In the genomic region with DNA sequence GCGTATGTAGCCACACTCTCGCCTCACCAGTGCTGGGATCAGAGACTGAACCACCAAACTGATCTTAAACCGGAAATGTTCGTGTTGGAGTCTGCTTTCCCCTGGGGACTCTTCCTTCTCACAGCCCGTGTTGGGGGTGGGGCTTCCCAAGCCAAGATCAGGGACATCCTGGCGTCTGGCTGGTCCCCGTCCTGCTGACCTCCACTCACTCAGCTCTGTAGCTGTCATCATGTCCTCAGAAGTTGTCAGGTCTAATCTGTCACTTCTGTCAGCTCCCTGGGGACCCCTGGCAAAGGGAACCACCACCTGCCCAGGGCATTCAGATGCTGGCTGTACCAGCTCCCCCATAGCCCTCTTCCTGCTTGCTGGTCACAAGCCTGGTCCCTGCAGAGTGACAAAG, we compare ENCODE assay signal across 13 mouse cellular contexts. TPM values are rescaled to one million over a fixed set of nuclear protein-coding genes. Genes with fewer than 3 reads are reported as not detected.
A peak's percentile ranks its signal among the peaks of the same experiment; 100 is the strongest.
DNase-seq lines count a peak whose midpoint lies in the region; ATAC-seq lines count a peak whose summit lies in the region.
"Had no signal": no experiment of that assay in that cellular context is flagged by ENCODE, and none has a peak within 500 bp of the region (broad histone marks: within the 10 kb centered on the region; RNA-seq: fewer than 3 reads in every experiment).

No protein-coding gene starts in this region.

- H3K27me3 ChIP-seq in forebrain, embryonic 13.5 days, result no peaks in the 10 kb centered on the region
- H3K27me3 ChIP-seq in forebrain, embryonic 15.5 days, result no peaks in the 10 kb centered on the region
- H3K27me3 ChIP-seq in forebrain, embryonic 14.5 days (replicated peaks; ENCODE audit: control insufficient read depth, insufficient read depth, low read length), result no peaks in the 10 kb centered on the region

- no peak for DNase-seq in forebrain, embryonic 14.5 days (ENCODE audit: low spot score)
- peak; percentile 62 for DNase-seq in heart, postnatal 4 days
- peak; percentile 41 to 55 for DNase-seq in kidney, postnatal 25 days
- no peak for DNase-seq in spleen, postnatal 36 days (ENCODE audit: low spot score in 2 of 2)
- DNase-seq in left cerebral cortex, adult 8-10 months (ENCODE audit: low spot score in 2 of 2), result no peak
- DNase-seq in spleen, adult 12 weeks (ENCODE audit: low spot score), result no peak
- DNase-seq: adrenal gland, adult 2 months; cerebellum, adult 2 months; gastrocnemius, adult 2 months had no signal

- no peak overlapping the region for H3K4me2 ChIP-seq in forebrain, embryonic 13.5 days
- no peak overlapping the region for H3K4me2 ChIP-seq in forebrain, embryonic 15.5 days (replicated peaks)
- no peak overlapping the region for H3K4me2 ChIP-seq in forebrain, embryonic 14.5 days (ENCODE audit: low read length)
- H3K4me2 ChIP-seq: intestine, embryonic 15.5 days had no signal

- peaks cover 31% of the 10 kb centered on the region for H3K4me1 ChIP-seq in forebrain, embryonic 13.5 days
- peaks cover 23% of the 10 kb centered on the region for H3K4me1 ChIP-seq in forebrain, embryonic 15.5 days
- peaks cover 4% of the 10 kb centered on the region for H3K4me1 ChIP-seq in forebrain, embryonic 14.5 days (ENCODE audit: control insufficient read depth, insufficient read depth, low read length)

- H3K9me3 ChIP-seq in forebrain, embryonic 13.5 days (replicated peaks), result no peaks in the 10 kb centered on the region
- no peaks in the 10 kb centered on the region for H3K9me3 ChIP-seq in forebrain, embryonic 15.5 days
- H3K9me3 ChIP-seq in forebrain, embryonic 14.5 days (replicated peaks; ENCODE audit: control insufficient read depth, low read length), result no peaks in the 10 kb centered on the region
- H3K9me3 ChIP-seq: intestine, embryonic 15.5 days had no signal

- 0 out of 2 replicates have a peak overlapping the region, but pooled peaks have one; percentile 69 for H3K27ac ChIP-seq in forebrain, embryonic 13.5 days
- no peak overlapping the region for H3K27ac ChIP-seq in forebrain, embryonic 15.5 days (replicated peaks)
- no peak overlapping the region for H3K27ac ChIP-seq in forebrain, embryonic 14.5 days (ENCODE audit: low read depth, low read length)
- H3K27ac ChIP-seq: gastrocnemius, adult 2 months; intestine, embryonic 15.5 days had no signal

- H3K9ac ChIP-seq in forebrain, embryonic 13.5 days, result 0 out of 2 replicates have a peak overlapping the region, but pooled peaks have one; percentile 13
- H3K9ac ChIP-seq in forebrain, embryonic 15.5 days (replicated peaks), result no peak overlapping the region
- H3K9ac ChIP-seq in forebrain, embryonic 14.5 days (ENCODE audit: low read length), result 0 out of 2 replicates have a peak overlapping the region, but pooled peaks have one; percentile 21
- H3K9ac ChIP-seq: intestine, embryonic 15.5 days had no signal

- H3K4me3 ChIP-seq in forebrain, embryonic 13.5 days, result no peak overlapping the region
- no peak overlapping the region for H3K4me3 ChIP-seq in forebrain, embryonic 15.5 days
- no peak overlapping the region for H3K4me3 ChIP-seq in forebrain, embryonic 14.5 days (ENCODE audit: low read depth, low read length)
- H3K4me3 ChIP-seq: gastrocnemius, adult 2 months; intestine, embryonic 15.5 days had no signal

- ATAC-seq in forebrain, embryonic 13.5 days, result no peak
- no peak for ATAC-seq in forebrain, embryonic 15.5 days (replicated peaks)
- no peak for ATAC-seq in forebrain, embryonic 14.5 days
- ATAC-seq: intestine, embryonic 15.5 days had no signal

- H3K36me3 ChIP-seq in forebrain, embryonic 13.5 days (ENCODE audit: poor library complexity, severe bottlenecking), result peaks cover 54% of the 10 kb centered on the region
- H3K36me3 ChIP-seq in forebrain, embryonic 15.5 days, result peaks cover 17% of the 10 kb centered on the region; the same call in 1 of the 2 replicates
- peaks cover 43% of the 10 kb centered on the region for H3K36me3 ChIP-seq in forebrain, embryonic 14.5 days (ENCODE audit: control insufficient read depth, insufficient read depth, low read length)

- WGBS in forebrain, embryonic 13.5 days, result 72% methylated on average over 7 of the region's 7 CpGs
- WGBS in forebrain, embryonic 15.5 days, result 67% methylated on average over 7 of the region's 7 CpGs
- 67% methylated on average over 7 of the region's 7 CpGs for WGBS in forebrain, embryonic 14.5 days

RNA-seq across cellular contexts. Expression of a gene that starts 2.1 kb away (rescaled TPM):
- 102 TPM in 2 replicates for polyA plus RNA-seq in forebrain, embryonic 13.5 days (2015; fragmentation: Nextera tagmentation; extraction: Ambion mirVana)
- polyA plus RNA-seq in forebrain, embryonic 15.5 days (2015; fragmentation: Nextera tagmentation; extraction: Ambion mirVana), result 118 and 121 TPM in 2 replicates
- 109 and 111 TPM in 2 replicates for polyA plus RNA-seq in forebrain, embryonic 14.5 days (2014; fragmentation: Nextera tagmentation; extraction: Ambion mirVana)
- total RNA-seq in heart, postnatal 4 days (2021), result 1 to 10 TPM; 3.7 to 4.6 TPM
- 10 to 100 TPM; 34.8 to 38.9 (median 37.7) TPM for total RNA-seq in left cerebral cortex, adult 8-10 months (2022)
- polyA plus RNA-seq: C2C12 had no signal

RNA-seq across cellular contexts. Expression of a gene that starts 9.3 kb away (rescaled TPM):
- 29.2 and 32.1 TPM in 2 replicates for polyA plus RNA-seq in forebrain, embryonic 13.5 days (2015; fragmentation: Nextera tagmentation; extraction: Ambion mirVana)
- 25.2 and 27.8 TPM in 2 replicates for polyA plus RNA-seq in forebrain, embryonic 15.5 days (2015; fragmentation: Nextera tagmentation; extraction: Ambion mirVana)
- polyA plus RNA-seq in forebrain, embryonic 14.5 days (2014; fragmentation: Nextera tagmentation; extraction: Ambion mirVana), result 25.4 and 26.1 TPM in 2 replicates
- total RNA-seq in heart, postnatal 4 days (2021), result 10 to 100 TPM; 14.8 to 14.9 TPM
- 10 to 100 TPM; 12.9 to 16.9 (median 15.0) TPM for total RNA-seq in left cerebral cortex, adult 8-10 months (2022)

RNA-seq across cellular contexts. Expression of a gene that starts 15.8 kb away (rescaled TPM):
- 2.4 and 2.6 TPM in 2 replicates for polyA plus RNA-seq in forebrain, embryonic 13.5 days (2015; fragmentation: Nextera tagmentation; extraction: Ambion mirVana)
- 3.1 and 3.9 TPM in 2 replicates for polyA plus RNA-seq in forebrain, embryonic 15.5 days (2015; fragmentation: Nextera tagmentation; extraction: Ambion mirVana)
- polyA plus RNA-seq in forebrain, embryonic 14.5 days (2014; fragmentation: Nextera tagmentation; extraction: Ambion mirVana), result 2.6 and 3.8 TPM in 2 replicates
- under 1 TPM; 0.61 to 0.71 TPM for total RNA-seq in heart, postnatal 4 days (2021)
- 1 to 10 TPM; 1.1 to 2.5 (median 1.7) TPM for total RNA-seq in left cerebral cortex, adult 8-10 months (2022)
- polyA plus RNA-seq: C2C12 had no signal

RNA-seq across cellular contexts. Expression of a gene that starts 18.1 kb away (rescaled TPM):
- polyA plus RNA-seq in forebrain, embryonic 13.5 days (2015; fragmentation: Nextera tagmentation; extraction: Ambion mirVana), result 96.0 and 113 TPM in 2 replicates
- 127 and 151 TPM in 2 replicates for polyA plus RNA-seq in forebrain, embryonic 15.5 days (2015; fragmentation: Nextera tagmentation; extraction: Ambion mirVana)
- polyA plus RNA-seq in forebrain, embryonic 14.5 days (2014; fragmentation: Nextera tagmentation; extraction: Ambion mirVana), result 106 and 121 TPM in 2 replicates
- 1 to 10 TPM in 1 of 2 experiments, under 1 TPM in 1; 0.34 to 1.5 TPM for total RNA-seq in heart, postnatal 4 days (2021)
- total RNA-seq in left cerebral cortex, adult 8-10 months (2022), result 10 to 100 TPM; 73.6 to 91.7 (median 81.2) TPM
- total RNA-seq: gastrocnemius, adult 2 months had no signal

RNA-seq across cellular contexts. Expression of a gene that starts 18.9 kb away (rescaled TPM):
- 6.6 and 7.3 TPM in 2 replicates for polyA plus RNA-seq in forebrain, embryonic 13.5 days (2015; fragmentation: Nextera tagmentation; extraction: Ambion mirVana)
- polyA plus RNA-seq in forebrain, embryonic 15.5 days (2015; fragmentation: Nextera tagmentation; extraction: Ambion mirVana), result 6.9 and 7.9 TPM in 2 replicates
- 9.8 and 10.3 TPM in 2 replicates for polyA plus RNA-seq in forebrain, embryonic 14.5 days (2014; fragmentation: Nextera tagmentation; extraction: Ambion mirVana)
- 1 to 10 TPM; 3.3 to 4.0 TPM for total RNA-seq in heart, postnatal 4 days (2021)
- 1 to 10 TPM; 3.5 to 5.2 (median 4.0) TPM for total RNA-seq in left cerebral cortex, adult 8-10 months (2022)
- polyA plus RNA-seq: adrenal gland, adult 2 months had no signal

Comparison
In these comparisons a context has a peak if more than half of its experiments do, and no peak if none do; other contexts are left out.
1. DNase-seq: peak in heart, postnatal 4 days (single experiment) and kidney, postnatal 25 days (2 of 2); none in forebrain, embryonic 14.5 days (single experiment), spleen, postnatal 36 days (0 of 2), left cerebral cortex, adult 8-10 months (0 of 2) and spleen, adult 12 weeks (single experiment).